Mouse (Mus musculus) lung, postnatal 0 days (tissue): ENCODE measurements around the gene 1700008O03Rik.

Experiments
- CTCF ChIP-seq: IDR thresholded peaks from 2 replicates; pipeline ENCODE4 v1.5.1; 2016; ENCODE audit warnings: antibody characterized with exemption, mild to moderate bottlenecking
- EP300 ChIP-seq: IDR thresholded peaks from 2 replicates; pipeline ENCODE4 v1.6.1; 2016; ENCODE audit warnings: antibody characterized with exemption, mild to moderate bottlenecking, control low read depth

DNA sequence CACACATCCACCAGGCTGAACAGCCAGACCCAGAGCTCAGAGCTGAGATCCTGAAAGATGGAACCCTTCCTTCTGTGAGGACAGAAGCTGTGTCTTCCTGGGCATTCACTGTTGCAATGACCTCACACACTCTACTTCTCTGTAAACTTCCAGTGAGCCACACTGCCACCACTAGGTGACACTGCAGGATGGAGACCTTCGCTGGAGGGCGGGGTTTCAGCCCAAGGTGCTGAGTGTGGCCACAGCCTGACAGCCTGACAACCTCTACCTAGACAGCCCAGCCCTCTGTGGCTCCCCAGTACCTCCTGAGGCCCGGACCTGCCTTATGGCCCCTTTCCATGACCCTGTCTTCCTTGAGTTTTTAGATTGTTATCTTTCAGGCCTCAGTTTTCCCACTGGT, 12.9 kb upstream of the 1700008O03Rik start:
- TF ChIP-seq CTCF (peak; percentile 77), EP300 (no peak)
